Mouse (Mus musculus) left cerebral cortex, adult 9 months (tissue): ENCODE measurements around the gene Gpc3.
"Not testable (repeated sequence)": the region's sequence is repeated elsewhere in the genome, so short reads cannot be mapped to it uniquely, and the experiment has no call there.

ENCODE experiments used
- DNase-seq, 2 experiments: peaks; one replicate each; pipeline ENCODE4 v3.0.0; 2022; ENCODE audit warnings: low spot score in 2 of 2

Gpc3 gene

GRCm38 (mm10) chrX:52281103-52281900 is 332.4 kb downstream of the Gpc3 start:
- DNase-seq, result no peak

DNA sequence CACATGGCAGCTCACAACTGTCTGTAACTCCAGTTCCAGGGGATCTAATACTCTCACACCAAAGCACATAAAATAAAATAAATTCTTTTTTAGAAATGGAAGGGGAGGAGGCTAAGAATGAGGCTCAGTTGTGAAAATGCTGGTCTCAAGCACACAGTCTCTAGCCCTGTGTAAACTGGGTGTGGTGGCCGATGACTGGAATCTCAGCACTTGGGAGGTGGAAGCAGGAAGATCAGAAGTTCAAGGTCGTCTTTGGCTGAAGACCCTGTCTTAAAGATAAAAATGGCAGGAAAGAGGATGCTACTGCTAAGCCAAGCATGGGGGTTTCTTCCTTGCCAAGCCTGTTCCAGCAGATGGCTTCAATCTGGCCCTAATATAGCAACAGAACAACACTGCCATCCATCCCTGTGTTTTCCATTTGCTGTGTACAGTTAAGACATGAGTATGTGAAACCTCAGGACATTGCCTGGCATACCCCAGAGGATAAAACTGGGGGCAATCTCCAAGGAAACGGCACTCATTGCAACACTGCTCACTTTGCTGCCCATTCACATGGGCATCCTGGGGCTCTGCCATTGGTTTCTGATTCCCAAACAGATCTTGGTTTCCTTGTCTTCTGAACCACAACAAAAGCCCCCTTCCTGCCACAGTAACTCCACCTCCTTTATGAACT is 334.9 kb downstream of the Gpc3 start:
- no peak for DNase-seq

GRCm38 (mm10) chrX:52277599-52277998 is 336.2 kb downstream of the Gpc3 start:
- no peak for DNase-seq

DNA sequence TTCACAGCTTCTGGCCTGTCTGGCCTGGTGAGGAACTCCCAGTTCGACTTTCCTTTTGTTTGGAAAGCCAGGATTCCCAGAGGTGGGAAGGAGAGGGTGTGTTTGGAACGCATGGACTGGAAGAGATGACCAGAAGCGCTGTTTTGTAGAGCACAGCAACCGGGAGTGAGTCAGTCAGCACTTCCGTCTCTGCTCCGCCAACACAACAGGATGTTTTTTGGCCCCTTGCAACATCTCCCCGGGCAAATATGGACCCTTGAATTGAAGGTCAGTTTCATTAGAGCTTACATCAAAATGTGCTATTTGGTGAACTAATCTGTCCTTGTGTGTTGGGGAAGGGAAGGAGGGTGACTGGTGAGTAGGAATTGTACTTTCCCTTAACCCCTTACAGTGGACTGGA is 340.7 kb downstream of the Gpc3 start:
- DNase-seq, result no peak

GRCm38 (mm10) chrX:52261991-52262390 is 351.8 kb downstream of the Gpc3 start:
- DNase-seq, result no peak

- DNase-seq, result no peak
Observed at GRCm38 (mm10) chrX:52261546-52261945, 352.2 kb downstream of the Gpc3 start.

DNA sequence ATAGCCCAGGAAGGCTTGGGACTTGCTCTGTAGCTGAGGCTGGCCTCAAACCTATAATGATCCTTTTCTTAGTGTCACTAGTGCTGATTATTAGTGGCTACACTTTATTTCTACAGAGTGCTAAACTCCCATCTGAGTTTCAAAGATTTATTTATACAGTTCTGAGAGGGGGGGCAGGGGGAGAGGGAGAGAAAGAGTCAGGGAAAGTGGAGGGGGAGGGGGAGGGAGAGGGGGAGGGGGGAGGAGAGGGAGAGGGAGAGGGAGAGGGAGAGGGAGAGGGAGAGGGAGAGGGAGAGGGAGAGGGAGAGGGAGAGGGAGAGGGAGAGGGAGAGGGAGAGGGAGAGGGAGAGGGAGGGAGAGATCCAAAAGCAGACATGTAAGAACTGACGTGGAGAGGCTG is 354.0 kb downstream of the Gpc3 start:
- DNase-seq, result not testable (repeated sequence)

GRCm38 (mm10) chrX:52254526-52254925 is 359.2 kb downstream of the Gpc3 start:
- no peak for DNase-seq

DNA sequence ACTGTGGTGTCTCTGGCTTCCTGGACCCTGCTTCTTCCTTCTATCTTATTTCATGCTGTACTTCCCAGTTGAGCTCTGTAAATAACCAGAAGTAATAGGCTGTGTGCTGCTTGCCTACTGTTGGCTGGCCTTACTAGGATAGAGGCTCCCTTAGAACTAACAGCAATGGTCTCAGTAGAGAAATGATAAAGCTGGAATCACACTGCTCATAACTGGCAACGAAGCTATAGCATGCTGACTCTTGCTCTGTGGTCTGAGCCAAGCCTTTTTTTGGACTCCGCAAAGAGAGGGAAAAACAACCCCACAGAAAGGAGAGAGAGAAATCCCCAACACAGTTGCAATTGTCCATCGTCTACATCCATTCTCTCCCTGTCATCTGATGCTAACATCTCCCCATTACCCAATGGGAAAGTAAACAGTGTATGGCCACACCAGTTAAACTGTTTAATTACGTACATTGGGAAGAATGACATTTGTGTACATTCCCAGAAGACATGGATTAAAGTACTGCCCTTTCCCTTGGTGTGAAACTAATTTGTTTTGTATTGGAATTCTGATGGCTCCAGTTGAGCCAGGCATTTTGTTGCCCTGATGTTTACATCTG is 368.0 kb downstream of the Gpc3 start:
- DNase-seq, result no peak

DNA sequence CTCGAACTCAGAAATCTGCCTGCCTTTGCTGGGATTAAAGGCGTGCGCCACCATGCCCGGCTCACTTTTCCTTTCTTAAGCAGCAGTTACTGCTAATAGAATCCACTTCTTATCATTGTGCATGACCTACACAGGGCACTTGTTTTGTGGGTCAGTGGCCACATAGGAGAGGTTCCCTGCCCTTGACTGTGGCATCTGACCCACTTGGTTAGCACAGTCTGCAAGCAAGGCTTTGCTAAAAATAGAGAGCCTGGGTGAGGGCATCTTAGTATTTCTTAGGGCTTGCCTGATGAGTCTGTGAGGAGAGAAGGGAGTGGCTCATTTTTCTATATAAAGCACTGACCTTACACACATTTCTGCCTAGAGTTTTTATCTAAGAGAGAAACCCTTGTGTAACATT is 376.3 kb downstream of the Gpc3 start:
- DNase-seq, result no peak

GRCm38 (mm10) chrX:52231984-52232383 is 381.8 kb downstream of the Gpc3 start:
- DNase-seq, result no peak

- no peak for DNase-seq
Observed at GRCm38 (mm10) chrX:52230711-52231110, 383.0 kb downstream of the Gpc3 start.
